Mouse (Mus musculus) layer of hippocampus, postnatal 10 days (tissue): ENCODE results near the gene Hpcal1. TPM values are rescaled to one million over a fixed set of nuclear protein-coding genes. Genes with fewer than 3 reads are reported as not detected.

Experiments used
- DNase-seq, 2 experiments: peaks; one replicate each; pipeline ENCODE4 v3.0.0; 2021; ENCODE audit warnings: low spot score in 2 of 2
- total RNA-seq, 2 experiments: library from RNA; stranded (reverse); gene quantifications; 2 replicates each; pipeline ENCODE4 v1.2.3; 2021

Hpcal1 gene
- total RNA-seq, 2 experiments from 2014 or later, result 41.4 to 44.5 TPM

- DNase-seq, result no peak
Measured at GRCm38 (mm10) chr12:17684315-17684714, 6.3 kb upstream of the Hpcal1 start.

GRCm38 (mm10) chr12:17686116-17686515 is 4.5 kb upstream of the Hpcal1 start:
- DNase-seq, result no peak

GRCm38 (mm10) chr12:17688913-17689312 is 1.7 kb upstream of the Hpcal1 start:
- no peak for DNase-seq

GRCm38 (mm10) chr12:17689931-17690563 is 609 bp upstream of the Hpcal1 start:
- no peak for DNase-seq

- peak in 1 of 2 experiments; percentile 30 for DNase-seq
Measured at GRCm38 (mm10) chr12:17691320-17691876, 742 bp downstream of the Hpcal1 start.

- peak in 1 of 2 experiments; percentile 36 for DNase-seq
Measured at GRCm38 (mm10) chr12:17691891-17692321, 1.2 kb downstream of the Hpcal1 start.

GRCm38 (mm10) chr12:17692356-17692755 is 1.7 kb downstream of the Hpcal1 start:
- no peak for DNase-seq

- no peak for DNase-seq
Measured at GRCm38 (mm10) chr12:17692953-17693352, 2.3 kb downstream of the Hpcal1 start.

GRCm38 (mm10) chr12:17694589-17695115 is 4.0 kb downstream of the Hpcal1 start:
- no peak for DNase-seq

GRCm38 (mm10) chr12:17696395-17696794 is 5.7 kb downstream of the Hpcal1 start:
- DNase-seq, result no peak

- no peak for DNase-seq
Measured at GRCm38 (mm10) chr12:17698934-17699333, 8.3 kb downstream of the Hpcal1 start.

- no peak for DNase-seq
Measured at GRCm38 (mm10) chr12:17699480-17699879, 8.8 kb downstream of the Hpcal1 start.

GRCm38 (mm10) chr12:17701131-17701720 is 10.6 kb downstream of the Hpcal1 start:
- DNase-seq, result no peak

GRCm38 (mm10) chr12:17701795-17702194 is 11.1 kb downstream of the Hpcal1 start:
- DNase-seq, result no peak

GRCm38 (mm10) chr12:17702257-17702943 is 11.7 kb downstream of the Hpcal1 start:
- DNase-seq, result no peak

GRCm38 (mm10) chr12:17702944-17703335 is 12.3 kb downstream of the Hpcal1 start:
- no peak for DNase-seq

GRCm38 (mm10) chr12:17703866-17704265 is 13.2 kb downstream of the Hpcal1 start:
- no peak for DNase-seq

GRCm38 (mm10) chr12:17707472-17707871 is 16.8 kb downstream of the Hpcal1 start:
- no peak for DNase-seq

- no peak for DNase-seq
Measured at GRCm38 (mm10) chr12:17709451-17709850, 18.8 kb downstream of the Hpcal1 start.

GRCm38 (mm10) chr12:17709926-17710746 is 19.5 kb downstream of the Hpcal1 start:
- DNase-seq, result no peak

- no peak for DNase-seq
Measured at GRCm38 (mm10) chr12:17710747-17711092, 20.1 kb downstream of the Hpcal1 start.
